Mouse (Mus musculus): ENCODE data around the gene Abcf3. TPM values are rescaled to one million over a fixed set of nuclear protein-coding genes. Genes with fewer than 3 reads are reported as not detected.
A peak's percentile ranks its signal among the peaks of the same experiment; 100 is the strongest.

Abcf3 gene
- polyA plus RNA-seq, 1 experiment from 2014 or later = 64.8 TPM

- Histone ChIP-seq H3K4me2 (ENCODE audit: low read depth, low read length) (no peak overlapping the region), H3K27ac (ENCODE audit: low read length) (no peak overlapping the region), H3K9me3 (ENCODE audit: control insufficient read depth, low read length) (no peaks in the 10 kb centered on the region), H3K4me1 (ENCODE audit: control insufficient read depth, insufficient read depth, low read length) (no peaks in the 10 kb centered on the region), H3K9ac (ENCODE audit: low read depth, low read length) (no peak overlapping the region), H3K4me3 (ENCODE audit: low read length) (no peak overlapping the region), H3K27me3 (replicated peaks; ENCODE audit: control insufficient read depth, insufficient read depth, low read length) (no peaks in the 10 kb centered on the region), H3K36me3 (ENCODE audit: control insufficient read depth, insufficient read depth, low read length) (peaks cover 13% of the 10 kb centered on the region)
- WGBS = 30% methylated on average over 1 of the region's 1 CpGs
- ATAC-seq = no peak
These were observed 16.7 kb downstream of the Abcf3 start for GRCm38 (mm10) chr16:20565075-20565474.

DNA sequence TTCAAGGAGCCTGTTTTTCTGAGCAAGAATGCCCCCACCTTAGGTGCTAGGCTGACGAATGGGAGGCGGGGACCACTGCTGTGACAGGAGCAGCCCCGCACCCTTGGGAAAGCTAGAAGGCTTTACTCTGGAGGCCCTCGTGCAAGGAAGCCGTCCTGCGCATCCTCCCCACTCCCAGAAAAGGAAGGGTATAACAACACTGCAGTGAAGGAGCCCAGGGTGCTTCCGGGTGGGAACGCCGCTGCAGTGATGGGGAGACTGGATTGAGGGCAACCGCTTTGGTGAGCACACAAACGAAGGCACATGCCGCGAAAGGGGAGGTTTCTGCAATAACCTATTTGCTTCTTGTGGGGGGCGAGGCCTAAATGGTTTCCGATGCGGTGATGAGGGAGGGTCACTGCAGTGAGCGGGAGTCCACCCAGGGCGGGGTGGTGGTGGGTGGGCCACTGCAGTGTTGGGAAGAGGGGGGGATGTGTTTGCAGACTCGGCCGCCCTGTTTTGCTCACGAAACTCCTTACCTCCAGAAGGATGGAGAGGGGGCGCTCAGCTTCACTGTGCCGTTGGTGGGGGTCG, 41.1 kb downstream of the Abcf3 start, which contains the start of gene Vwa5b2:
TSS of gene Vwa5b2 (plus strand) at position 106 of the 573 bp plus-strand sequence.
- Histone ChIP-seq H3K4me1 (ENCODE audit: control insufficient read depth, insufficient read depth, low read length) (peaks cover 22% of the 10 kb centered on the region), H3K27me3 (replicated peaks; ENCODE audit: control insufficient read depth, insufficient read depth, low read length) (peaks cover 36% of the 10 kb centered on the region), H3K4me2 (ENCODE audit: low read depth, low read length) (peak within 1 kb of the TSS; percentile 95), H3K9ac (ENCODE audit: low read depth, low read length) (peak within 1 kb of the TSS; percentile 60), H3K9me3 (ENCODE audit: control insufficient read depth, low read length) (no peaks in the 10 kb centered on the region), H3K27ac (ENCODE audit: low read length) (no peak within 1 kb of the TSS), H3K36me3 (ENCODE audit: control insufficient read depth, insufficient read depth, low read length) (no peaks in the 10 kb centered on the region), H3K4me3 (ENCODE audit: low read length) (peak within 1 kb of the TSS; percentile 57)
- WGBS = 2% methylated on average over 24 of the region's 24 CpGs
- peak; percentile 24 for ATAC-seq

DNA sequence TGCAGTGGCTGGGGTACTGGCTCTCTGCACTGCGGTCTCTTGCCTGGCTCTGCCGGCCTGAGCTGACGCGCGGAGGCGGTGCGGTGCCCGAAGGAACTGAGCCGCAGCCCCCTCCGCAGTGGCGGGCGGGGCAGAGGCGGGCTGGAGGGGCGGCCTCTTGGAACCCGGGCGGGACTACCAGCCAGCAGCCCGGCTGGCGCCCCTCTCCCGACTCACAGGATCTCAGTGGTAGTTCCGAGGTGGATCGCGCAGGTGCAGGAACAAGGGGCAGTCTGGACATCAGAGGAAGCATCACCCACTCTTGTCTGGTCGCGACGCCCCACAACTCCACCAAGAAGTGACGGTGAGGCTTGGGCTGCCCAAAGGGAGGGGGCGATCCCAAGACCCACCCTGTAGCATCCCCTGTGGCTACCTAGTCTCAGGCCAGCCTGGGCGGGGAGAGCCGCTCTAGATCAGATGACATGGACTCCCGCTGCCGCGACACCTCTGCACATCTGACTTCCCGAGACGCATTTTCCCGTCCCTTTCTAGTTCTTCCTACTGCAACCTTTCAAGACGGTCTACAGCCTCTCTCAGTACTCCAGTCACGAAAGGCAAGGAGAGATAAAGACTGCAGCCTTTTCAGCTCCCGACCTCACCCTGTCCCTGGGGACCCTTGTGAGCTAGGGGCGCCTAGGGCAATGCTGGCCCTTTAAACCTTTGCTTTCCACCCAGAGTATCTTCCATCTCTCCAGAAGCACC, 41.7 kb downstream of the Abcf3 start:
- Histone ChIP-seq H3K36me3 (ENCODE audit: control insufficient read depth, insufficient read depth, low read length) (no peaks in the 10 kb centered on the region), H3K4me3 (ENCODE audit: low read length) (peak overlapping the region; percentile 57), H3K27me3 (replicated peaks; ENCODE audit: control insufficient read depth, insufficient read depth, low read length) (peaks cover 36% of the 10 kb centered on the region), H3K4me1 (ENCODE audit: control insufficient read depth, insufficient read depth, low read length) (peaks cover 22% of the 10 kb centered on the region), H3K9ac (ENCODE audit: low read depth, low read length) (peak overlapping the region; percentile 60), H3K27ac (ENCODE audit: low read length) (no peak overlapping the region), H3K4me2 (ENCODE audit: low read depth, low read length) (peak overlapping the region; percentile 95), H3K9me3 (ENCODE audit: control insufficient read depth, low read length) (no peaks in the 10 kb centered on the region)
- peak; percentile 70 for ATAC-seq
- WGBS = under 1% methylated on average over 36 of the region's 39 CpGs

- Histone ChIP-seq H3K9ac (ENCODE audit: low read depth, low read length) (0 out of 2 replicates have a peak overlapping the region, but pooled peaks have one; percentile 60), H3K9me3 (ENCODE audit: control insufficient read depth, low read length) (no peaks in the 10 kb centered on the region), H3K27me3 (replicated peaks; ENCODE audit: control insufficient read depth, insufficient read depth, low read length) (peaks cover 36% of the 10 kb centered on the region), H3K27ac (ENCODE audit: low read length) (no peak overlapping the region), H3K36me3 (ENCODE audit: control insufficient read depth, insufficient read depth, low read length) (no peaks in the 10 kb centered on the region), H3K4me2 (ENCODE audit: low read depth, low read length) (peak overlapping the region; percentile 95), H3K4me3 (ENCODE audit: low read length) (peak overlapping the region; percentile 57), H3K4me1 (ENCODE audit: control insufficient read depth, insufficient read depth, low read length) (peaks cover 22% of the 10 kb centered on the region)
- WGBS = 0% methylated on average over 13 of the region's 17 CpGs
- ATAC-seq = peak; percentile 32
These were observed 42.3 kb downstream of the Abcf3 start for GRCm38 (mm10) chr16:20590680-20591038.

DNA sequence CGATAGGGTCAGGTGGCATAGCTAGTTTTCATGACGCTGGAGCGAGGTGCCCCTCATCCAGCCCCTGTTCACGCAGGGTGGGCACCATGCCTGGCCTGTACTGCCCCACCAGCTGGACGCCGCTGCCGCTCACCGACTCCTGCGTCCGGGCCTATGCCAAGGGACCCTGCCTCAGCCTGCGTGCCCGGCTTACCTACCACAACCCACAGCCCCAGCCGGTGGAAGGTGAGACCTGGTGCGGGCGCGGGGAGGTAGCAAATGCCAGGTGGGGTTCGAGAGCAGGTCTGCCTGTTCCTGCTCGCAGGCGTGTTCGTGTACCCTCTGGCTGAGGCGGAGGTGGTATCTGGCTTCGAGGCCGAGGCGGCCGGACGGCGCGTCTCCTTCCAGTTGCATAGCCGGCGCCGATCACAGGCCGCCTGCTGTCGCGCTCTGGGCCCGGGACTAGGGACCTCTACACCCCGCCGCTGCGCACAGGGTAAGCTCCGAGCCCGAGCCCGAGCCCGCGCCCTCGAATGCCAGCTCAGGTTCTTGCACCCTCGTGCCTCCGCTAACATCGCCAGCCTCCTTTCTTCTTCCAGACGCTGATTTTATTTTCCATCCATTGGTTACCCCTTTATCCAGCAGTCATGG, 42.8 kb downstream of the Abcf3 start:
- H3K36me3 ChIP-seq (ENCODE audit: control insufficient read depth, insufficient read depth, low read length) = no peaks in the 10 kb centered on the region
- no peaks in the 10 kb centered on the region for H3K9me3 ChIP-seq (ENCODE audit: control insufficient read depth, low read length)
- H3K4me2 ChIP-seq (ENCODE audit: low read depth, low read length) = peak overlapping the region; percentile 27; the same call in 1 of the 2 replicates
- H3K4me3 ChIP-seq (ENCODE audit: low read length) = peak overlapping the region; percentile 57
- H3K9ac ChIP-seq (ENCODE audit: low read depth, low read length) = 0 out of 2 replicates have a peak overlapping the region, but pooled peaks have one; percentile 27
- H3K4me1 ChIP-seq (ENCODE audit: control insufficient read depth, insufficient read depth, low read length) = peaks cover 22% of the 10 kb centered on the region
- ATAC-seq = no peak; the same call in 1 of the 2 replicates
- 9% methylated on average over 48 of the region's 48 CpGs for WGBS
- no peak overlapping the region for H3K27ac ChIP-seq (ENCODE audit: low read length)
- H3K27me3 ChIP-seq (replicated peaks; ENCODE audit: control insufficient read depth, insufficient read depth, low read length) = peaks cover 36% of the 10 kb centered on the region

- ATAC-seq = peak; percentile 68
- H3K4me3 ChIP-seq (ENCODE audit: low read length) = no peak overlapping the region
- H3K9ac ChIP-seq (ENCODE audit: low read depth, low read length) = no peak overlapping the region
- no peak overlapping the region for H3K27ac ChIP-seq (ENCODE audit: low read length)
- no peak overlapping the region for H3K4me2 ChIP-seq (ENCODE audit: low read depth, low read length)
- H3K36me3 ChIP-seq (ENCODE audit: control insufficient read depth, insufficient read depth, low read length) = no peaks in the 10 kb centered on the region
- 70% methylated on average over 7 of the region's 7 CpGs for WGBS
- H3K9me3 ChIP-seq (ENCODE audit: control insufficient read depth, low read length) = no peaks in the 10 kb centered on the region
- peaks cover 12% of the 10 kb centered on the region for H3K4me1 ChIP-seq (ENCODE audit: control insufficient read depth, insufficient read depth, low read length)
- peaks cover 20% of the 10 kb centered on the region for H3K27me3 ChIP-seq (replicated peaks; ENCODE audit: control insufficient read depth, insufficient read depth, low read length)
These were observed 46.8 kb downstream of the Abcf3 start for GRCm38 (mm10) chr16:20595060-20595673.

DNA sequence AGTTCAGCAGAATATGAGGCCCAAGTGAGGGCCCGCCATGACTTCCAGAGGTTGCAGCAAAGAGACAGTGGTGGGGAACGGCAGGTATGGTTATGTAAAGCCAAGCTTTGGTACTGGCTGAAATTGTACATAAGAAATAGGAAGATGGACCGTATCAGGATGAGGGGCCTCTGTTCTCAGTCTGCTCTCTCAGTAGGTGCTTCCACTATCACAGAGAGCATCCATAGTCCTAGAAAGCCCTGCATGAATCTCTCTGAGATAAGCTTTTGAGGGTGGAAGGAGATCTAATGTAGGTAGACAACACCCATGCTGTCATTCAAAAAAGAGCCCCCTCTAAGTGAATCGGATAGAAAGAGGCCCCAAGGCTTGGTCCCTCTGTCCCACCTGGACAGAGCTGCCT, 47.4 kb downstream of the Abcf3 start:
- WGBS = 88% methylated on average over 4 of the region's 4 CpGs
- Histone ChIP-seq H3K27me3 (replicated peaks; ENCODE audit: control insufficient read depth, insufficient read depth, low read length) (peaks cover 14% of the 10 kb centered on the region), H3K4me1 (ENCODE audit: control insufficient read depth, insufficient read depth, low read length) (peaks cover 7% of the 10 kb centered on the region), H3K4me2 (ENCODE audit: low read depth, low read length) (no peak overlapping the region), H3K36me3 (ENCODE audit: control insufficient read depth, insufficient read depth, low read length) (no peaks in the 10 kb centered on the region), H3K27ac (ENCODE audit: low read length) (no peak overlapping the region), H3K9ac (ENCODE audit: low read depth, low read length) (no peak overlapping the region), H3K9me3 (ENCODE audit: control insufficient read depth, low read length) (no peaks in the 10 kb centered on the region), H3K4me3 (ENCODE audit: low read length) (no peak overlapping the region)
- no peak for ATAC-seq

DNA sequence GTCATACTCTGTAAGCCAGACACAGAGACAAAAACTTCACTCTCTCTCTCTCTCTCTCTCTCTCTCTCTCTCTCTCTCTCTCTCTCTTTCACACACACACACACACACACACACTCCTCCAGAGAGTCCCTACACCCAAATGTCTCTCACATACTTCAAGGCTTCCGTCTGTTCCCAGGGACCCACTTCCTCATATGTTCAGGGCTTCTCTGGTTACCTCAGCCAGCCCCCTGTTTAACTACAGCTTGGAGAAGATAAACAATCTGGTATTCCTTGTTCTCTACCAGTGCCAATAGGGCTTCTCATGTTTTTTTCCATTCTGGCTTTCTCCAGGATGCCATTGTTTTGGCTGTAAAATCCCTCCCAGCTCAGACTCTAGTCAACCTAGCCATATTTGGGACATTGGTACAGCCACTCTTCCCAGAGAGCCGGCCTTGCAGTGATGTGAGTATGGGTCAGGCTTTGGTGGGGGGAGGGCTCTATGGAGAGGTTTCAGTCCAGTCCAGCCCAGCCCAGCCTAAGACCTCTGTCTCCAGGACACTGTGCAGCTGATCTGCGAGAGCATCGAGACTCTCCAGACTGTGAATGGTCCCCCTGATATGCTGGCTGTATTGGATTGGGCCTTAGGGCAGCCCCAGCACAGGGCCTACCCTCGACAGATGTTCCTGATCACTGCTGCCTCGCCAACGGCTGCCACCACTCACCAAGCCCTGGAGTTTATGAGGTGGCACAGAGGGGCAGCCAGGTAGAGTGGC, 48.5 kb downstream of the Abcf3 start:
- H3K4me1 ChIP-seq (ENCODE audit: control insufficient read depth, insufficient read depth, low read length) = no peaks in the 10 kb centered on the region
- no peak overlapping the region for H3K4me3 ChIP-seq (ENCODE audit: low read length)
- no peak overlapping the region for H3K27ac ChIP-seq (ENCODE audit: low read length)
- H3K4me2 ChIP-seq (ENCODE audit: low read depth, low read length) = no peak overlapping the region
- 55% methylated on average over 7 of the region's 7 CpGs for WGBS
- ATAC-seq = 0 out of 2 replicates have a peak, but pooled peaks have one; percentile 6
- H3K9me3 ChIP-seq (ENCODE audit: control insufficient read depth, low read length) = no peaks in the 10 kb centered on the region
- H3K27me3 ChIP-seq (replicated peaks; ENCODE audit: control insufficient read depth, insufficient read depth, low read length) = peaks cover 5% of the 10 kb centered on the region
- no peaks in the 10 kb centered on the region for H3K36me3 ChIP-seq (ENCODE audit: control insufficient read depth, insufficient read depth, low read length)
- no peak overlapping the region for H3K9ac ChIP-seq (ENCODE audit: low read depth, low read length)
